8 mouse cellular contexts compared by ENCODE assay signal in the genomic region with DNA sequence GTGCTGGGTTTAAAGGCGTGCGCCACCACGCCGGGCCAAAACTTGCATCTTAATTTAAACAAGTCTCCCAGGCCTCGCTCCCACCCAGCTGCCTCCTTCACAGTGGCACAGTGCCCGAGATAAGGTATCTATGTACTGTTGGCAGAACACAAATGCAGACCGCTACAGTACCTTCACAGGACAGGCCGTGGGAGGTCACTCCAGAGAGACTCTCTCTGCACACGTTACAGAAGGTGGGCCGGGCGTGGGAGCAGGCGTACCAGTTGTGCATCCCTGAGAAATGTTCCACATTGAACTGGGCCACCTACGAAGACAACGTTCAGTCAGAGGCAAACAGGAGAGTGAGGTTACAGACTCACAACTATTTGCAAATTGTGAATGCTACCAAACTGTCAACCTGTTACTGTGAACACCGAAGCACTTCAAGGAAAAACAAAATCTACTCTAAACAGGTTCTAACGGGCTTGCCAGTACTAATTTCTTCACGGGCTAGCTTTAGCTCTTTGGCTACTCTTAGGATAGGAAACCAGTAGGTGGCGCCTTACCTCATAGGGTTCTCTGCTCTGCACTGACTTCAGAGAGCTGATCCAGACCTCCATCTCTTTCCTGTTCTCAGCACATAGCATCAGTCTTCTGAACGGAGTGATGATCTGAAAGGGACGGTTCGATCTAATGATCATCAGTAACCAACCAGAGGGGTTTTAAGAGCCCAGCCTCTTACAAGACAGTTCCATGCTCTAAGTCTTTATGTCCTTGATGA.
DNase-seq lines count a peak whose midpoint lies in the region; ATAC-seq and TF ChIP-seq lines count a peak whose summit lies in the region.

No protein-coding gene starts in this region.

- no peaks in the 10 kb centered on the region for H3K4me1 ChIP-seq in hindbrain, postnatal 0 days (ENCODE audit: insufficient read depth, low read length)
- peaks cover under 1% of the 10 kb centered on the region; the same call in 1 of the 2 replicates for H3K4me1 ChIP-seq in hindbrain, embryonic 16.5 days (ENCODE audit: control insufficient read depth, insufficient read depth, low read depth, low read length)
- H3K4me1 ChIP-seq in lung, embryonic 14.5 days (ENCODE audit: insufficient read depth): no peaks in the 10 kb centered on the region
- H3K4me1 ChIP-seq in forebrain, embryonic 10.5 days: no peaks in the 10 kb centered on the region

- H3K27me3 ChIP-seq in hindbrain, postnatal 0 days (ENCODE audit: insufficient read depth, low read length): no peaks in the 10 kb centered on the region
- H3K27me3 ChIP-seq in hindbrain, embryonic 16.5 days (replicated peaks; ENCODE audit: control insufficient read depth, insufficient read depth, low read length): no peaks in the 10 kb centered on the region
- no peaks in the 10 kb centered on the region for H3K27me3 ChIP-seq in lung, embryonic 14.5 days (ENCODE audit: insufficient read depth, low read length)
- no peaks in the 10 kb centered on the region for H3K27me3 ChIP-seq in forebrain, embryonic 10.5 days (ENCODE audit: poor library complexity, severe bottlenecking)

- DNase-seq in hindbrain, postnatal 0 days (ENCODE audit: low spot score): no peak
- DNase-seq in 416B (ENCODE audit: low read depth) (peak; percentile 64), NIH3T3 (ENCODE audit: low read depth) (peak; percentile 52)
- DNase-seq in cerebellum, postnatal 36 days: peak; percentile 18 to 37
- peak; percentile 62 for DNase-seq in lung, embryonic 14.5 days
- no peak for DNase-seq in ovary, postnatal 14 days (ENCODE audit: low spot score)
- DNase-seq in forebrain, embryonic 10.5 days (ENCODE audit: extremely low spot score, low spot score): no peak

- ATAC-seq in hindbrain, postnatal 0 days: no peak; the same call in 1 of the 2 replicates
- ATAC-seq in hindbrain, embryonic 16.5 days: no peak
- peak; percentile 49; the same call in 1 of the 2 replicates for ATAC-seq in lung, embryonic 14.5 days (ENCODE audit: insufficient read depth)

- no peaks in the 10 kb centered on the region for H3K9me3 ChIP-seq in hindbrain, postnatal 0 days (ENCODE audit: low read length)
- H3K9me3 ChIP-seq in hindbrain, embryonic 16.5 days (ENCODE audit: control insufficient read depth, low read length): no peaks in the 10 kb centered on the region
- H3K9me3 ChIP-seq in lung, embryonic 14.5 days (ENCODE audit: low read depth, low read length): no peaks in the 10 kb centered on the region
- H3K9me3 ChIP-seq in forebrain, embryonic 10.5 days: no peaks in the 10 kb centered on the region

- no peak overlapping the region for H3K4me2 ChIP-seq in hindbrain, postnatal 0 days (ENCODE audit: low read depth, low read length)
- no peak overlapping the region for H3K4me2 ChIP-seq in hindbrain, embryonic 16.5 days (ENCODE audit: low read length)
- no peak overlapping the region for H3K4me2 ChIP-seq in lung, embryonic 14.5 days

- 87% methylated on average over 21 of the region's 21 CpGs for WGBS in hindbrain, postnatal 0 days
- WGBS in hindbrain, embryonic 16.5 days: 89% methylated on average over 21 of the region's 21 CpGs
- WGBS in lung, embryonic 14.5 days: 83% methylated on average over 21 of the region's 21 CpGs
- WGBS in forebrain, embryonic 10.5 days: 87% methylated on average over 21 of the region's 21 CpGs

- H3K4me3 ChIP-seq in hindbrain, postnatal 0 days (ENCODE audit: low read length): no peak overlapping the region
- H3K4me3 ChIP-seq in hindbrain, embryonic 16.5 days (ENCODE audit: low read length): no peak overlapping the region
- H3K4me3 ChIP-seq in lung, embryonic 14.5 days (ENCODE audit: low read depth, low read length): no peak overlapping the region
- H3K4me3 ChIP-seq in forebrain, embryonic 10.5 days: no peak overlapping the region

- TF ChIP-seq CTCF in hindbrain, postnatal 0 days (IDR thresholded peaks at IDR 0.05; ENCODE audit: low read depth): peak; percentile 23; the same call in 1 of the 2 replicates
- TF ChIP-seq CTCF in lung, embryonic 14.5 days (IDR thresholded peaks at IDR 0.05; ENCODE audit: low read depth): peak; percentile 41

- H3K9ac ChIP-seq in hindbrain, postnatal 0 days (replicated peaks; ENCODE audit: low read length): no peak overlapping the region
- H3K9ac ChIP-seq in hindbrain, embryonic 16.5 days (ENCODE audit: low read depth, low read length): no peak overlapping the region
- H3K9ac ChIP-seq in lung, embryonic 14.5 days: no peak overlapping the region

- H3K27ac ChIP-seq in hindbrain, postnatal 0 days: no peak overlapping the region
- H3K27ac ChIP-seq in hindbrain, embryonic 16.5 days (ENCODE audit: low read depth, low read length): no peak overlapping the region
- H3K27ac ChIP-seq in lung, embryonic 14.5 days (ENCODE audit: low read depth): no peak overlapping the region
- no peak overlapping the region for H3K27ac ChIP-seq in forebrain, embryonic 10.5 days

- no peaks in the 10 kb centered on the region for H3K36me3 ChIP-seq in hindbrain, postnatal 0 days (ENCODE audit: insufficient read depth, low read length)
- no peaks in the 10 kb centered on the region for H3K36me3 ChIP-seq in hindbrain, embryonic 16.5 days (ENCODE audit: control insufficient read depth, insufficient read depth, low read length)
- H3K36me3 ChIP-seq in lung, embryonic 14.5 days (ENCODE audit: insufficient read depth): 0 out of 2 replicates have a peak, but pooled peaks cover 13% of the 10 kb centered on the region
- H3K36me3 ChIP-seq in forebrain, embryonic 10.5 days (replicated peaks): no peaks in the 10 kb centered on the region

Comparison
In these comparisons a context has a peak if more than half of its experiments do, and no peak if none do; other contexts are left out.
1. DNase-seq: peak in 416B (single experiment), NIH3T3 (single experiment), cerebellum, postnatal 36 days (2 of 2) and lung, embryonic 14.5 days (single experiment); none in hindbrain, postnatal 0 days (single experiment), ovary, postnatal 14 days (single experiment) and forebrain, embryonic 10.5 days (single experiment).